Mouse (Mus musculus) retina, postnatal 1 day (tissue): ENCODE measurements around the gene Crybb1.

Experiments
- DNase-seq: peaks from one replicate; pipeline ENCODE4 v3.0.0-alpha.2; 2012

Crybb1 gene

DNA sequence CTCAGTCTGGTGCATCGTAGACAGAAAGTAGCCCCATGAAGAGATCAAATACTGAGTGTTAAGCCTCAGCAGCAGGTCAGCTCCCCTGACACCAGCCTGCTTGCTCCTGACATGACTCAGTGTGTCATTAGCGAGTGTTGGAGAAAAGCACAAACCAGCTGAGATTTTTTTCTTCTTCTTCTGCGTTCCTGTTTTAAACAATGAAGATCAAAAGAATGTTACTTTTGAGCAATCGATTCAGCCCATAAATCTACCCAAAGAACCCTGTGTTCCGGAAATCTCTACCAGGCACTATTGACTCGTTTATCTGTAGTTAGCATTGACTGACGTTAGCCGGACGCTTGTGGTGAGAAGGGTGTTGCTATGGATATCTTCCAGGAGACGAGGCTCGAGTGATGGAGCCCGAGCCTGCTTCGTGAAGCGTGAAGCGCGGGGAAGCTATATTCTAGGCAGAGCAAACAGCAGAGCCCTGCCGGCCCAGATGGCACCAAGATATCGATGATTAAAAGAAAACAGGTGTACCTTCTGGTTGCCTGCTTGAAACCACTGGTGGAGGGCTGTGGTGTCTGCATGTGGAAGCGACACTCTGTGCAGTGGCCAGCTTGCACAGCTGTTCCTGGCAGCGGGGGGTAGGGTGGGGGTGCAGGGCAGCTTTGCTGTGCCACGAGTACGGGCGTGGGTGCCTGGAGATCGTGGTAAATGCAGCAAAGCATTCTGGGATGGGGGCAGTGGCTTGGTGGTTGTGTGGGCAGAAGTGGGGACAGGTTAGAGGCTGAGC is 15.3 kb downstream of the Crybb1 start:
- peak; percentile 74 for DNase-seq

- no peak for DNase-seq
Measured at GRCm38 (mm10) chr5:112272934-112273333, 17.3 kb downstream of the Crybb1 start.

DNA sequence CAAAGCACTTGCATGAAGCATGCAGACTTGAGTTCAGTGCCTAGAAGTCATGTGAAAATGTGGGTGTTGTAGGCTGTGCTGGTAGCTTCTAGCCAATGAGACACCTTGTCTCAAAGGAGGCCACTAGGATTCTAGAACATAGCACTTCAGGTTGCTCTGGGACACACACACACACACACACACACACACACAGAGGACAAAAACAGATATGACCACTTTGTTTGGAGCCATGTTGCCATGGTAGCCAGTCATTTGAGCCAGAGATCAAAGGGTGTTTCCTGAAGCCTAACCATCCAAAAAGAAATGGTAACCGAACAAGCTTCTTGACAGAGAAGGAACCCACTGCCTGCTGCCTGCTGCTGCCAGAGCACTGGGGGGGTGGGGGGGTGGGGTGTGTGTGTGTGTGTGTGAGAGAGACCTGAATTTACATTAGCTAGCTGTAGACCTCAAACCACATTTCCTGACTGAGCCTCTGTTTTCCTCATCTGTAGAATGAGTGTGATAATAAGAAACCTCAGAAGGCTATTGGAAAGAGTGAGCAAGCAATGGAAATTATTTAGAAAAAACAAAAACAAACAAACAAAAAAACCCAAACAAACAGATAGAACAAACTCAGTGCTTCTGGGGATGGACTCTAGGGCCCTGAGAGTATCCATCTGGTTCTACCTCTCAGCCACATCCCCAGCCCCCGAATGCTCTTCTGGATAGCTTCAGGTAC is 18.3 kb downstream of the Crybb1 start:
- DNase-seq, result peak; percentile 30

DNA sequence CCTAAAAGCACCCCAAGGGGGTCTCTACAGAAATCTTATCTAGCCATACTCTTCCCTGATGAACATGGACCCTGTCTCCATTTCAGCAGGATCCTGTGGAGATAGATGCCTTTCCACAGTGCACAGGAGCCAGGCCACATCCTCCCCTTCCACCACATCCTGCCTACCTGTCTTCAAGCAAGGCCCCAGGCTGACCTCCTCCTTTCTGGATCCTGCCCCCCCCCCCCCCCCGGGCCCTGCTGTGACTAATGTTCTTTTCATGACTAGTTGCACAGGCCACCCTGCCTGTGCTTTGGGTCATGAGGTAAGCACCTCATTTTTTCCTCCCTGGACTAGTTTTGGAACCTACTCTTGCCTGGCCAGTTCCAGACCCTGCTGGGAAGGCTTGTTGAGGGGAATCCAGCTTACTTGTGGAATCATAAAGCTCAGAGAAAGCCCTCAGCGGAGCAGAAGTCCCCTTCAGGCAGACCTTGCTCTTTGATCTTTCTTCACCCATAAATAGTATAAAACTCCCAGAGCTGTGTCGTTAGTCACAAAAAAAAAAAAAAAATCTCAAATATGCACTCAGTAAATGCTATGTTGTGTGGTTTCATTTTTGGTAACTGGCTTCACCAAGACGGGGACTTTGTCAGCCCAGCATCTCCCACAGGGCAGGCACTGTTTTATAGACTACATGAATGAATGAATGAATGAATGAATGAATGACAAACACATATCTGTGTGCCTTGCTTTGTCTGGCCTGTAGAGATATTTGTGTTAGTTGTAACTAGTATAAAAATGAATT is 19.6 kb downstream of the Crybb1 start:
- no peak for DNase-seq

- peak; percentile 99 for DNase-seq
Measured at GRCm38 (mm10) chr5:112276267-112276873, 20.8 kb downstream of the Crybb1 start, which contains the start of gene Tpst2. Gene Tpst2 (plus strand): TSS chr5:112276691.

GRCm38 (mm10) chr5:112276907-112277348 is 21.3 kb downstream of the Crybb1 start:
- no peak for DNase-seq

- no peak for DNase-seq
Measured at GRCm38 (mm10) chr5:112277906-112278470, 22.4 kb downstream of the Crybb1 start.

- no peak for DNase-seq
Measured at GRCm38 (mm10) chr5:112279181-112280021, 23.8 kb downstream of the Crybb1 start.

DNA sequence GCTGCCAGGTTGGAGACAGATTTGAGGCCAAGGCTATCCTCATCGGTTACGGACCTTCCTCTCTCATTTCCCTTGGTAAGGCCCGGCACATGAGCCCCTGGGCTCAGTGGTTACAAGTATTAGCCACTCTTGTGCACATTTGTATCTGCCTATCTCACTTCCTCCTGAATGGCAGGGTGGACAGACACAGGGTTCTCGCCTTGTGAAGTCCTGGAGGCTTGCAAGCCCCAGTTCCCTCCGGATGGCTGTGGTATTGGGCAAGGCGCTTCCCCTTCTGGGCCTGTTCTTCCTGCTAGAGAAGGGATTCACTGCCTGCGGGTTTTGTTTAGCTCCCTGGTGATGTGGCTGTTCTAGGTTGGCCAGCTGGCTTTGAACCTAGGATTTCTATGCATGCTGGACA is 24.5 kb downstream of the Crybb1 start:
- DNase-seq, result no peak

- DNase-seq, result peak; percentile 48
Measured at GRCm38 (mm10) chr5:112280863-112281660, 25.4 kb downstream of the Crybb1 start.

GRCm38 (mm10) chr5:112281676-112282075 is 26.1 kb downstream of the Crybb1 start:
- DNase-seq, result no peak

- no peak for DNase-seq
Measured at GRCm38 (mm10) chr5:112282123-112282779, 26.6 kb downstream of the Crybb1 start.

DNA sequence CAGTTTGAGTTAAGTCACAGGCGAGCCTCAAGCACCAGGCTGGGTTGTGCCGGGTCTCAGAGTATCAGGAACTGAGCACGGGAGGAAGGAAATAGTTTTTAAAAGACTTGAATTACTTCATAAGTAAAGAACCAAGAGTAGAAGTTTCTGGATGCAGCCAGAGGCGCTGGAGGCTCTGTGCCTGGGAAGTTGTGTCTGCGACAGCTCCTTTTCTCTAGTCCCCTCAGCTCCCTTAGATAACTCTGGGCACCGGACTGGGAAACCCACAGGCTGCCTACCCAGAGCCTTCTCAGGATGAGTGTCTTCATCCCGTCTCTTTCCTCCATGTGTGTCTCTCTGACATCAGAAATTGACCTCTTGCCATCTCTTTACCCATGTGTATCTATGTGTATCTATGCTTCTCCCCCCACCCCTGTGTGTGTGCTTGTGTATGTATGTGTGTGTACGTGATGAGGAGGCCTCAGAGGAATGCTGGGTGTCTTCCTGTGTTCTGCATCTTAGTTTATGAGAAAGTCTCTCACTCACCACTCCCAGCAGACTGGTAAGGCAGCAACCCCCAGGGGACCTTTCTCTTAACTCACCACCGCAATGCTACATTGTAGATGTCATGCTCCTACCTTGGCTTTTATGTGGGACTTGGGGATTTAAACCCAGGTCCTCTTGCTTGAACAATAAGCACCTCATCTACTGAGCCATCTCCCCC is 27.3 kb downstream of the Crybb1 start:
- DNase-seq, result no peak

DNA sequence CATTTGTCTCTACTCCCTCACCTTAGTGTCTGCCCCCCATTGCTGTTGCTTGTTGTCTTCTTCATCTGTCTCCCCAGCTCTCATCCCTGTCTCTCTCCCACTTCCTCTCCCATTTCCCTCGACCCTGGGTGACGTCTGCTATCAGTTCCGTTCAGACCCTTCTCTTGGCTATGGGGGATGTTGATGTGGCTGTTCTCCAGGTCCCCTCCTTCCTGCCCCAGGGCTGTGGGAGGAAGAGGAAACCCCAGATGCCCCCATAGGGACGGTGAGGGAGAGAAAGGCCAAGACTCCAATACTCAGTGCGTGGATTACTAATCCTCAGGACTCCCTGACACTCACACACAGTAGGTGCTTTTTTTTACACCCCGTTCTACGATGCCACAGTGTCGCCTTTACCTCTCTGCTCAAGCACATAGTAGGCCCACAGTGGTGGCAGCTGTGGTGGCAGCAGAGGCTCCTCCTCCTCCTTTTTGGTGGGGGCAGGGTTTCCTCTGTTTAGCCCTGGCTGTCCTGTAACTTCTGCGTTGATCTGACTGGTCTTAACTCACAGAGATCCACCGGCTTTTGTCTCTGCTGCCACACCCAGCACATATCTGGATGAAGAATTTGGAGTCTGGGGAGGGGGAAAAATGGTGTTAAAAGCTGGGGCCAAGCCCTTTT is 28.1 kb downstream of the Crybb1 start:
- no peak for DNase-seq

DNA sequence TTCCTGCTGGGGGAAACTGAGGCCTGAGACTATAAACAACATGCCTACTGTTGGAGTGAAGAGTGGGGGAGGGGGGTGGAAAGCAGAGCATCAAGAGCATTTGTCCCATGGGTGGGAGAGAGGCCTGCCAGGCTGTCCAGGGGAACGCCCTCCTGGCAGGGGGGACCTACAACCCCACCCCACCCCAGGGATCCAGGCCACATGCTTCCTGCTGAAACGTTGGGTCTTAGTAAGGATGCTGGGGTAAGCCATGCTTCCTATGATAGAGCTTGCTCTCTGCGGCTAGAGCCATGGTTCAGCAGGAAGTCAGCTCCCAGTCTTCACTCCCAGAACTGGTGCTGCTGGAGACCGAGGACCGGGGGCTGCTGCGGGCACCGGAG is 28.6 kb downstream of the Crybb1 start:
- DNase-seq, result no peak

GRCm38 (mm10) chr5:112285548-112286085 is 30.0 kb downstream of the Crybb1 start:
- no peak for DNase-seq

DNA sequence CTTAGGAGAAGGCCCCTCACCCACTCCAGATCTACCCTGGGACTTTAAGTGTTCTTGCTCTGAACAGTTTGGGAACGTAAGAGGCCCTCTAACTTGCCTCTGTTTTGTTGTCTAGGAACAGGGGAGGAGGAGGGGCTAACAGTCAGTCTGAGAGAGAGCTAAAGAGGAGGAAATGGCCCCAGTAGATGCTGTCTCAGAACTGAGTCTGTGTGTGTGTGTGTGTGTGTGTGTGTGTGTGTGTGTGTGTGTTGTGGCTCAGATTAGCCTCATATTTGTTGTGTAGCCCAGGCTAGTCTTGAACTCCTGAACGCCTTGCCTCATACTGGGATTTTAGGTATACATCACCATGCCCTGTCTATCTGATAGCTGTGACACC is 31.0 kb downstream of the Crybb1 start:
- no peak for DNase-seq

GRCm38 (mm10) chr5:112286984-112287641 is 31.5 kb downstream of the Crybb1 start:
- no peak for DNase-seq
